Mouse (Mus musculus) gastrocnemius, adult 8-10 months (tissue): ENCODE measurements around the gene Acadvl. TPM values are rescaled to one million over a fixed set of nuclear protein-coding genes. Genes with fewer than 3 reads are reported as not detected.

Source experiments
- DNase-seq, 2 experiments: peaks; one replicate each; pipeline ENCODE4 v3.0.0; 2022; ENCODE audit warnings: low spot score in 2 of 2
- total RNA-seq, 4 experiments: library from RNA; stranded (reverse); gene quantifications; 2 replicates each; pipeline ENCODE4 v1.2.4; 2022

Gene Acadvl
- 100 to 1,000 TPM; 288 to 338 (median 299) TPM for total RNA-seq

GRCm38 (mm10) chr11:70014880-70015558 is at the start of gene Acadvl:
Gene Acadvl, minus strand, starts transcription at chr11:70015411.
- peak; percentile 88 to 90 for DNase-seq

GRCm38 (mm10) chr11:70063053-70063452 is 47.8 kb upstream of the Acadvl start:
- DNase-seq: no peak

- DNase-seq: no peak
Observed at GRCm38 (mm10) chr11:70059930-70060329, 44.7 kb upstream of the Acadvl start.

- no peak for DNase-seq
Observed at GRCm38 (mm10) chr11:70057805-70058204, 42.6 kb upstream of the Acadvl start.

- peak; percentile 32 to 35 for DNase-seq
Observed at GRCm38 (mm10) chr11:70055618-70056214, 40.5 kb upstream of the Acadvl start.

- DNase-seq: no peak
Observed at GRCm38 (mm10) chr11:70053898-70054570, 38.8 kb upstream of the Acadvl start, which contains the start of gene Asgr1. Gene Asgr1, plus strand, starts transcription at chr11:70054085.

- no peak for DNase-seq
Observed at GRCm38 (mm10) chr11:70053156-70053555, 37.9 kb upstream of the Acadvl start.

GRCm38 (mm10) chr11:70049816-70050215 is 34.6 kb upstream of the Acadvl start:
- no peak for DNase-seq

GRCm38 (mm10) chr11:70049366-70049765 is 34.2 kb upstream of the Acadvl start:
- DNase-seq: no peak

GRCm38 (mm10) chr11:70045435-70045834 is 30.2 kb upstream of the Acadvl start:
- no peak for DNase-seq

GRCm38 (mm10) chr11:70043665-70044064 is 28.5 kb upstream of the Acadvl start:
- DNase-seq: no peak

- no peak for DNase-seq
Observed at GRCm38 (mm10) chr11:70042309-70043085, 27.3 kb upstream of the Acadvl start.

- no peak for DNase-seq
Observed at GRCm38 (mm10) chr11:70040184-70040583, 25.0 kb upstream of the Acadvl start.

GRCm38 (mm10) chr11:70039631-70040030 is 24.4 kb upstream of the Acadvl start:
- no peak for DNase-seq

GRCm38 (mm10) chr11:70038174-70038573 is 23.0 kb upstream of the Acadvl start:
- no peak for DNase-seq

- DNase-seq: no peak
Observed at GRCm38 (mm10) chr11:70031321-70031670, 16.1 kb upstream of the Acadvl start.

GRCm38 (mm10) chr11:70030651-70031320 is 15.6 kb upstream of the Acadvl start:
- DNase-seq: no peak

GRCm38 (mm10) chr11:70029829-70030550 is 14.8 kb upstream of the Acadvl start:
- DNase-seq: no peak

GRCm38 (mm10) chr11:70029130-70029801 is 14.1 kb upstream of the Acadvl start:
- DNase-seq: peak; percentile 80 to 84
